Mouse (Mus musculus): ENCODE measurements around the gene Spred3.

Spred3 gene

GRCm38 (mm10) chr7:29134230-29134629, 36.0 kb downstream of the Spred3 start:
- DNase-seq (ENCODE audit: low read depth, low spot score): no peak

DNA sequence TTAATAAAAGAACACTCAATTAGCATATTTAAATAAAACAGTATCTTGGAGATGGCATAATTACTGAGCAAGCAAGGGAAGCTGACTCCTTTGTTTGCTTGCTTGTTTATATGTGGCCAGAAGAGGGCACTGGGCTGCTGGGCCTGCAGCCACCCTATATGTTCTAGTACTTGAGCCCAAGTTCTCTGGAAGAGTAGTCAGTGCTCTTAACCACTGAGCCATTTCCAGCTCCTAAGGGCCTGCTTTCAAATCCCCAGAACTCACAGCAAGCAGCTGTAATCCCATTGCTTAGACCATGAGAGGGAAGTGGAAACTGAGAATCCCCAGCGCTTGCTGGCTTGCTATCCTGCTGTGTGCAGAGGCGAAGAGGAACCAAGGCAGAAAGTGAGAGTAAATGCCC, 41.5 kb downstream of the Spred3 start:
- no peak for DNase-seq (ENCODE audit: low read depth, low spot score)

- no peak for DNase-seq (ENCODE audit: low read depth, low spot score)
Measured at GRCm38 (mm10) chr7:29126173-29126915, 43.9 kb downstream of the Spred3 start.

GRCm38 (mm10) chr7:29124970-29125369, 45.2 kb downstream of the Spred3 start, which contains the start of gene Ryr1:
TSS of gene Ryr1 (minus strand) at chr7:29125179.
- peak; percentile 56 for DNase-seq (ENCODE audit: low read depth, low spot score)

DNA sequence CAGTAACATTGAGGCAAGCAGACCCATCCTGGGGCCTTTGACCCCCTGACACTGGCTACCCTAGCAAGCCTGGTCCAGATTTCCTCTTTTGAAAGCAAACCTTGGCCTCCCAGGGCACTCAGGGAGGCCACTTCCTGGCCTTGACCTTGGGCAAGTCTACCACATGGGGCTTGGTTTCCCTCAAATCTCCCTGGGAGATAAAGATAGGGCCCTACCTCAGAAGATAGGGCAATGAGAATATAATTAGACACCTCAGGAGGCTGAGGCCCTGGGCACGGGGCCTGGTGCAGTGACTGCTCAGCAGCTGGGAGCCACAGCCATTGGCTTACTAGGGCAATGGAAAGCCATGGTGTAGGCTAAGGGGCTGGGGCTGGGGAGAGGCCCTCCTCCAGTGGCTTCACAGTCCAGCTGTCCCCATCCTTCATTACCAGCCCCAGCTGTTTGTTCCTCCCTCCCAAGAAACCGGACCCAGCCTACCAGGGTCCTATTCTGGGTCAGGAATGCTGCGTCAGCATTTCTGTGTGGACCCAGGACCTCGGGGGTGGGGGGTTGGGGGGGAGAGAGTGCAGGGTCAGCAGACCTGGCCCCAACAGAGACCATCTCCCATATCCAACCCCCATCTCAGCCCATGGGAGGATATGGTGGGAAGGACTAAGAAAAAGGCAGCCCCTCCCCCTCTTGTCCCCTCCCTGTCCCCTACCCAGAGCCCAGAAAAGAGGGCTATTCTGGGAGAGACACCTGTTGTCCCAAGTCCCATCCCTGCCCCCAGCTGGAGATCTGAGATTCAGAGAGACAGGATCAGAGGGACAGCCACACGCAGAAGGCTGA, 46.5 kb downstream of the Spred3 start:
- DNase-seq (ENCODE audit: low read depth, low spot score): no peak

- no peak for DNase-seq (ENCODE audit: low read depth, low spot score)
Measured at GRCm38 (mm10) chr7:29122821-29123220, 47.4 kb downstream of the Spred3 start.

DNA sequence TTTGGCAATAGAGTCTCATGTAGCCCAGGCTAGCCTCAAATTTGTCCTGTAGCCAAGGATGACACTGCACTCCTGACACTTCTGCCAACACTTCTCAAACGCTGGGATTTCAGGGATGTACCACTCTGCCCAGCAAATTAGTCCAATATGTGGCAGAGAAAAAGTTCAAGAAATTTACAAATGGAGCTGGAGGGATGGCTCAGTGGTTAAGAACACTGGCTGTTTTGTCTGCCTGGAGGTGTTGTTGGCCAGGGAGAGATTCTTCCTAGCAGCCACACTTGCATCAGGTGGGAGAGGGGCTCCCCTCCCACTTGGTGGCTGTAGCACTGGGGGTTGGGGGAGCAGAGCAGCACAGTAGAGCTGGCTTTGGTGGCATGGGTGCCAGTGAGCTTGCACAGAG, 50.7 kb downstream of the Spred3 start:
- DNase-seq (ENCODE audit: low read depth, low spot score): no peak

- DNase-seq (ENCODE audit: low read depth, low spot score): no peak
Measured at GRCm38 (mm10) chr7:29118142-29118851, 51.9 kb downstream of the Spred3 start.

- no peak for DNase-seq (ENCODE audit: low read depth, low spot score)
Measured at GRCm38 (mm10) chr7:29108992-29109955, 60.9 kb downstream of the Spred3 start.
